Mouse (Mus musculus) testis, adult 2 months (tissue): ENCODE results near the gene Abracl.

Experiments
- CTCF ChIP-seq: fragments of 200-500 bp; IDR thresholded peaks from 2 replicates; pipeline ENCODE4 v1.5.1; 2012; ENCODE audit warnings: low read depth, mild to moderate bottlenecking, inconsistent platforms, low read length, moderate library complexity; ENCODE audit not compliant: control insufficient read depth, insufficient read depth, insufficient replicate concordance
- POLR2A ChIP-seq: fragments of 200-500 bp; IDR thresholded peaks from 2 replicates; pipeline ENCODE4 v1.6.1; 2012; ENCODE audit warnings: low read depth, mild to moderate bottlenecking, inconsistent platforms, low read length, moderate library complexity; ENCODE audit not compliant: control insufficient read depth

- TF ChIP-seq POLR2A (no peak), CTCF (no peak)
These were observed 35.2 kb downstream of the Abracl start for GRCm38 (mm10) chr10:17987823-17988423.
